Mouse (Mus musculus) urinary bladder, postnatal 25 days (tissue): Measurements from ENCODE around the gene Ulk2.
"Not testable (repeated sequence)": the region's sequence is repeated elsewhere in the genome, so short reads cannot be mapped to it uniquely, and the experiment has no call there.

Experiments
- DNase-seq: peaks from one replicate; pipeline ENCODE4 v3.0.0; 2022; ENCODE audit warnings: low spot score

The Ulk2 gene

DNA sequence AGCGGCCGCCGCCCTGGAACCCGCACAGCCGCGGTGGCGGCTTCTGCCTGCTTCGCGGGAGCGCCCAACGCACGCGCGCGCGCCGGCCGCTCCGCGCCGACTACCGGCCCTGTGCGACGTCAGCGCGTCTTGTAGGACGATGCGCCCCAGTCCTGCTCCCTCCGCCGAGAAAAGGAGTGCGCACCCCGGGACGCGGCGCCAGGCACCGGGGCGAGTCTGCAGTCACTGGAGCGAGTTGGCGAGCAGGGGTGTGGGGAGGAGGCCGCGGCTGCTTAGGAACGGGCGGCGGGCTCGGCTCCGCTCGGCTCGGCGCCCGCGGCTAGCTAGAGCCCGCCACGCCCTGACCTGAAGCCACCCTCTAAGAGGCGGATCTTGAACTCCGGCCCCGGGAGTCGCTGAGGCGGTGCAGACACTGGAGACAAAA is at the start of gene Ulk2:
TSS of gene Ulk2 (minus strand) at position 86 of the 424 bp plus-strand sequence.
- peak; percentile 85 for DNase-seq

DNA sequence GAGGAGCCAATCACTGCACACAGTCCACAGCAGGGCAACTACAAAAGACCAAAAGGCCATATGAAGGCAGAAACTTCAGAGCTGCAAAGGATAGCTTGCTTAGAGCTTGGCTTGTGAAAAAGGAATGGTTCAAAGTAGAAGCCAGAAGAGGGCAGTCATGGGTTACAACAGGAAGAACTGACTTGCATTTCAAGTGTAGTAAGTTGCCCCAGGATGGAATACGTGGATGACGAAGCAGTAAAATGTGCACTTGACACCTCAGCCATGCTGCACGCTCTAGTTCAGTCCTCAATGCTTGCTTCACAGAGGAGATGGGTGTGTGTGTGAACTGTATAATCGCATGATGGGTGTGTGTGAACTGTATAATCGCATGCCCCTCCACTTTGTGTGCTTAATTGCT is 27.3 kb upstream of the Ulk2 start:
- DNase-seq, result no peak

DNA sequence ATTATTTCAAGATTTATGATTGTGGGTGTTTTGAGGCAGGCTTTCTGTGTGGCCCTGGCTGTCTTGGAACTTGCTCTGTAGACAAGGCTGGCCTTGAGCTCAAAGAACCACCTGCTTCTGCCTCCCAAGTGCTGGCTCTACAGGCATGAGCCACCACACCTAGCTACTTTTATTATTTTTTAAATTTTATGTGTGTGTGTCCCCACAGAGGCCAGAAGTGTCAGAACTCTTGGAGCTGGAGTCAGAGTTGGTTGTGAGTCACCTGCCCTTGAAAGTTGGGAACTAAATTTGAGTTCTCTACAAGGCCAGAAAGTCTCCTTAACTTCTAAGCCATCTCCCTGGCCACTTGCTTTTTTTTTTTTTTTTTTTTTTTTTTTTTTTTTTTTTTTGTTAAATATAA is 25.0 kb upstream of the Ulk2 start:
- no peak for DNase-seq

DNA sequence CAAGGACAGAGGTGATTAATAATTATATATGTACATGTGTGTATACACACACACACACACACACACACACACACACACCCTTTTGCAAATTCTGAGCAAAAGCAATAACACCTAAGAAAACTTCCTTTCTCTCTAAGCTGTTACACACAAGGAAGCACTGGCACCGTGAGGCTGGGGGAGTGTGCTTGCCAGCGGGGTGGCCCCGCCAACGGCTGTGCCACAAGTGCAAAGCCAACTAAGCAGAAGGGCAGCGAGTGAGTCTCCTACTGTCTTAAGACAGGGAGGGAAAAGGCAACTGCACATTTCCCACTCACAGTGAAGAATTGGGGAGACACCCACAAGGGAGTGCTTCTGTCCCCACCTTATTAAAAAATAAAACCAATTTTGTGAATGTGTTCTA is 17.0 kb upstream of the Ulk2 start:
- no peak for DNase-seq

DNA sequence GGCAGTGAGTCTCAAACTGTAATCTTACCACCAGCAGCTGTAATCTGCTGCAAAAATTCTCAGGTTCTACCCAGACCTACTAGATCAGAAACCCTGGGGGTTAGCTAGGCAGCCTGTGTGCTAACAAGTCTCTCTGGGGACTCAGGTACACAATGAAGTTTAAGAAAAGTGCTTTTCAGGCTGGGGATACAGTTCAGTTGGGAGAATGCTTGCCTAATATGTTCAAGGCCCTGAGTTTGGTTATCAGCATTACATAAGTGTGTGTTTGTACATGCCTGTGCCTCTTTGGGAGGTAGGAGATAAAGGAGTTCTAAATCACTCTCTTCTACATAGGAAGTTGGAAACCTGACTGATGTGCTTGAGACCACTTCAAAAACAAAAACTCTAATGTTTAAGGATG is 12.0 kb upstream of the Ulk2 start:
- no peak for DNase-seq

DNA sequence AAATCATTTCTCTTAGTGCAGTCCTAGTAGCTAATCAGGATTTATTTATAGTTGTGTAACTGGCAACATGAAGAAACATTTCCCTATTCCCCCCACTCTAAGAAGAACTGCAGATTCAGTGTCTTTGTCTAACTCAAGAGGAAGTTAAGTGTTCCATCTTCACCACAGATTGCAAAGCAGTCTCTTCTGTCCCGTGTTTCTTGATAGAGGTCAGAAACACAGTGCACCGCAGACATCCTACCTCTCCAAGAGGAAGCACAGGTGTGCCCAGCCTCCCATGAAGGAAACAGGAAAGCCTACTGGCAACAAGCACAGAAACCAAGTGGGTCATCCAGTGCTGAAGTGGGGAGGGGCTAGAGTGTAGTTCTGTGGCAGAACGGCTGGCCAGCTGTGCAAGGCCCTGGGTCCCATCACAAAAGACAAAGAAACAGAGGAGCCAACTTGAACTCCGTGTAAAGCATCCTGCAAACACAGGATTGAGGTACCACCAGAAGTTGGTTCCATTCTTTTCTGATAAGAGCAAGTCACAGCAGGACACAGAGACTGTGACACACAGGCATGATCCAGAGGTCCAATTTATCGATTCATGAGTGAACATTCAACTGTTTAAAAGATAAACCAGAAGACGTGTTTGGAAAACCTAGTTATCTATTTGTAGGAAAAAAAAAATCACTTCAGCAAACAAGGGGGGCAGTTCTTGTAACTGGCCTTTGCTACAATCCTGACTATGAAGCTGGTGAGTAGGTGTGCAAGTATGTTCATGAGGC is 7.1 kb upstream of the Ulk2 start:
- no peak for DNase-seq

DNA sequence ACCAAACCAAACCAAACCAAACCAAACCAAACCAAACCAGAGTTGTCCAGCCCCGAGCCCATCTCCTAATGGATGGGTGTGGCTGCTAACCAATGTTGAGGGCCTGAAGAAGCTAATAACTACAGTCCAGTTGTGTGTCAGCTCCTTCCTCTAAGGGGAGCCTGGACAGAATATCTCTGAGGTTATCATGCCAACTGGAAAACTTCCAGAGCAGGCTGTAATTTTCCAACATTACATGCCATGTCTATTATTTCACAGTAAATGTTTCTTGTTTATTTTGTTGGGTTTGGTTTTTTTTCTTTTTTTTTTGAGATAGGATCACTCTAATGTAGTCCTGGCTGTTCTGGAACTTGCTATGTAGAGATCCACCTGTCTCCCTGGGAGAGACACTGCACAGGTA is 4.4 kb upstream of the Ulk2 start:
- no peak for DNase-seq

DNA sequence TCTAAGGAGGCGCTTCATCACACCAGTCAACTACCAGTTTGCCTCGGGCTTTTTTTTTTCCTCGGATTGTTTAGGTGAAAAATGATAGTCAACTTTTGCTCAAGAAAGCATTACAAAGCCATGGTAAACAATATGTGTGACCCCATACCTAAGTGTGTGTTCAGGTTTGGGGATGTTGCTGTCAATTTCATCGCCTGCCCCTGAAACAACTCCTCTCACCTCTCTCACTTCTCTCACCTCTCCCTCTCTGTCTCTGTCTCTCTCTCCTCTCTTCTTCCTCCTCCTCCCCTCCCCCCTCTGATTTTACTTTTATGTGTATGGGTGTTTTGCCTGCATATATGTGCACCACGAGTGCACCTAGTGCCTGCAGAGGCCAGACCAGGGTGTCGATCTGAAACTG is 666 bp upstream of the Ulk2 start:
- no peak for DNase-seq

DNA sequence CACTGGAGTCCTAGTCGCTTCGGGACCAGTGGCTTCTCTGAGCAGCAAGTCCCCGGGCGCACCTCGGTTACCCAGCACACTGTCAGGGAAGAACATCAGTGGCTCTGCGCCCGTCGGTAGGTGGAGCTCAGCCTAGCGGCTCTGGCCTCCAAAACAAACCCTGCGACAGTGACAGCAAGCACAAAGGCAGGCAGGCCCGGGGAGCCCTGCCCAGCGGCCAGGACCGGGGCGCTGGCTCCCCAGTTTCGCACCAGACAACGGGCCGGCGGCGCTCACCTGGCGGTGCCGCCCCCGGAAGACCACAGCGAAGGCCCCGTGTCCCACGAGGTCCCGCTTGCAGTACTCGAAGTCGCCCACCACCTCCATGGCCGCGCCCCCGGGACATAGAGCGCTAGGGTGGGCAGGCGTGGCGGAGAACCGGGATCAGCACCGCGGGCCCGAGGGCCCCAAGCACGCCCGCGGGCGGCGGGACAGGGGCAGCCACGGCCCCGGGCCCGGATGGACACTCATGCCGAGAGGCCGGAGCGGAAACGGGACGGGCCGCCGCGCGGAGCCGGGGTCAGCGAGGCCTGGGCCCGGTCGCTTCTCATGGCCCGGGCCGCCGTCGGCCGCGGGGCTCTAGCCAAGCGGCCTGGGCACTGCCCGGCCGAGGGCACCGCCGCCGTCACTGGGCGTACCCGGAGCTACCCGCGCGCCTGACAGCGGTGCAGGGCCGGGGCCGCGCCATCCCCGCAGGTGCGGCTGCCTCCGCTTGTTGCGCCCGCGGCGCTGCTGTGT is 474 bp downstream of the Ulk2 start:
- peak; percentile 62 for DNase-seq

DNA sequence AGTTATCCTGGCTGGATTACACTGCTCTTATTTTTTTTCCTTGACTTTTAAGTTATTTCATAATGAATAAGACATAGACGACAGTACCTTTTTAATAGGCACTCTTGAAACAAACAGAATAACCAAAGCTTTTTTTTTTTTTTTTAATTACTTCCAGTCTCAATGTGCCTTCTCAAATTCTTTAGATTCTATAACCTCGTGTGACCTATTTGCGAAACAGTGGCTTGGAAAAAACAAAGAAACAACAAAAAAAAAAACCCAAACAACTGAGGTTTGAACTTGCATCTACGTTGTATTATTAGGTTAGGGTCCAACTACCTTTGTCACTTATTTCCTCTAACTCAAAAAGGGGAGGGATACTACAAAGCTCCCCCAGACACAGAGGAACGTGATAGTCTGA is 1.2 kb downstream of the Ulk2 start:
- DNase-seq, result no peak

DNA sequence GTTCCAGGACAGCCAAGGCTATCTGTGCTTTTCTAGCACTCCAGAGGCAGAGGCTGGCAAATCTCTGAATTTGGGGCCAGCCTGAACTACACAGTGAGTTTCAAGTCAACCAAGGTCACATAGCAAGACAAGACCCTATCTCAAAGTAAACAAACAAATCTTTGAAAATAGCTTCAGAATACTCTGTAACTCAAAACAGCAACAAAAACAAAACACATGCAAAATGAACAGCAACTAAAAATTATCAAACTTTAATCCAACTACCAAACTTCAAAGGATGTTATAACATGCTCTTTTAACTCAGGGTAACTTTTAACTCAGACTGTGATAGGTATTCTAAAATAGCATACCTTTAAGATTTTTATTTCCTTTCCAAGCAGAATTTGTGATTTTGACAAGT is 2.0 kb downstream of the Ulk2 start:
- no peak for DNase-seq

DNA sequence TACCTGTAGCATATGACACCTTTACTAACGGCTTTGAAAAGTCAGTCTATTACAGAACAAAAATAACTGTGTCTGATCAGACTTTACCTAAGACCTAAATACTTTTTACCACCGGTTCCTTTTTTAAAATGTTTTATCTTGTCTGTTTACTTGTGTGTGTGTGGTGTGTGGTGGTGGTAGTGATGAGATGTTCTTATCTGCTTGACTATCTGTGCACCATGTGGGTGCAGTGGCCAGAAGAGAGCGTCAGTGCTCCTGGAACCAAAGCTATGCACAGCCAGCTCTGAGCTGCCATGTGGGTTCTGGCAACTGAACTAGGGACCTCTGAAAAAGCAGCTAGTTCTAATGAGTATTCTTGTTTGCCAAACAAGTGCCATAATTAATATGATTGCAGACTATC is 3.7 kb downstream of the Ulk2 start:
- DNase-seq, result no peak

DNA sequence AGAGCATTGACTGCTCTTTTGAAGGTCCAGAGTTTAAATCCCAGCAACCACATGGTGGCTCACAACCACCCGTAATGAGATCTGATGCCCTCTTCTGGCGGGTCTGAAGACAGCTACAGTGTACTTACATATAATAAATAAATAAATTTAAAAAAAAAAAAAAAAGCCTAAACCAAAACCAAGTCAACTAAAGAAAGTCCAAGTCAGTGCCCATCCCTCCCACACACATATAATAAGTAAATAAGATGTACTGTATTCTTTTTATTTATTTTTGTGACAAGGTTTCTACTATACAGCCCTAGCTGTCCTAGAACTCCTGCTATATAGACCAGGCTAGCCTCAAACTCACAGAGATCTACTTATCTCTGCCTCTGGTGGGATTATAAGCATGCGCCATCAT is 14.2 kb downstream of the Ulk2 start:
- not testable (repeated sequence) for DNase-seq

DNA sequence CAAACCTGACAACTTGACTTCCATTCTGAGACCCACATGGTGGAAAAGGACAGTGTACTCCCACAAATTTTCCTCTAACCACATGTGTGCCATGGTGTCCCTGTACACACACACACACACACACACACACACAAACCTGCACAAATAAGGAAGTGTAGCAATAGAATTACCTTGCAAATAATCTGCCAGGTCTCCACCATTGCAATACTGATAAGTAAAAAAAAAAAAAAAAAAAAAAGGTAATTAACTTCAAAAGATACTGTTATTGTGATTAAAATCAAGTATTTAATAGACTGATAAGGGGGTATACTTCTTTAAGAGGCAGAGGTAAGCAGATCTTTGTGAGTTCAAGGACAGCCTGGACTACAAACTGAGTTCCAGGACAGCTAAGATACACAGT is 14.9 kb downstream of the Ulk2 start:
- DNase-seq, result no peak

DNA sequence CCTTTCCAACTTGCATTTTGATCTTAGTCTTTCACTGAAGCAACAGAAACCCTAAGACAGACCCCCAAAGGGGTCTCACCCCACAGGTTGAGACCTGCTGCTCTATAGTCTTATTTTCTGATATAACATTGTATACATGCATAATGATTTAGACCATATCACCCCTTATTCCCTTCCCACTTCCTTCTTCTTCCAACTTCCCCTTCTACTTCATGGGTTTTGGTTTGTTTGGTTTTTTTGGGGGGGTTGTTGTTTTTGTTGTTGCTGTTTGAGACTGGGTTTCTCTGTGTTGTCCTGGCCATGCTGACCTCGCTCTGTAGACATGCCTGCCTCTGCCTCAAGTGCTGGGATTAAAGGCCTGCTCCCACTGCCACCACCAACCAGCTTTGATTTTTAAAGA is 15.7 kb downstream of the Ulk2 start:
- no peak for DNase-seq

DNA sequence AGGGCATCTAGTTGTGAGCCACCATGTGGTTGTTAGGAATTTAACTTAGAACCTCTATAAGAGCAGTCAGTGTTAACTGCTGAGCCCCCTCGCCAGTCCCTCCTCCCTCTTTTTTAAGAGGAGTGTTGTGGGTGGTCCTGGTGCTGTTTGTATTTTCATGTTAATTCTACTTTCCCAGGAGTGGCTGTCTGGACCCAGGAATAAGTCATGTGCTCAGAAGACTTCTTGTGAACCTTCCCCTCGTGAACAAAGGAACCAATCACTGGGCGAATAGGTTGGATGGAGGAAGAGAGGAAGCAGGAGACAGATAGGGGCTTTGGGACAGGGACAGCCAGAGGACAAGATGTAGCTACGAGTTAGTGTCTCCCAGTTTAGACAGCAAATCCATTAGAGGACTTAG is 45.1 kb downstream of the Ulk2 start:
- no peak for DNase-seq

DNA sequence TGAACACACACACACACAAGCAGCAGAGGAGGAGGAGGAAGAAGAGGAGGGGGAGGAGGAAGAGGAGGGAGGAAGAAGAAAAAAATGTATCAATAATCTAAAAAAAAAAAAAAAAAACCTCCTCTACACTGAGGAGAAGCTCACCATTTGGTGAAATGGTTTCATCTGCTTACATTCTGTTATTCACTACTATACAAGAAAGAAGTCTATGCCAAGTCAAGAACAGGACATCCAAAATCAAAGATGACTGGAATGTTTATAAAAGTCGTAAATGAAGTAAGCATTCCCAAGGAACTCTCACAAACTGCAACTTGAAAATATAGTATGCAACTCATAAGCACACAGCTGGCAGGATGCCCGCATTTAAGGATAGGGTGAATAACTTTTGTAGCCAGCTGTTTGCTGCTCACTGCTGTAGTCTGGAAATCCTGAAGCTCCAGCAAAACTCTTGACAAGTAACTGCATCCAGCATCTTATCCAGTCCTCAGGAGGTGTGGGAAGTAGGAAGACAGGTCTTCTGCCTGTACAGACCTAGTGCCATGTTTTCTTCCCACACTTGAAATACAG is 46.2 kb downstream of the Ulk2 start:
- no peak for DNase-seq

DNA sequence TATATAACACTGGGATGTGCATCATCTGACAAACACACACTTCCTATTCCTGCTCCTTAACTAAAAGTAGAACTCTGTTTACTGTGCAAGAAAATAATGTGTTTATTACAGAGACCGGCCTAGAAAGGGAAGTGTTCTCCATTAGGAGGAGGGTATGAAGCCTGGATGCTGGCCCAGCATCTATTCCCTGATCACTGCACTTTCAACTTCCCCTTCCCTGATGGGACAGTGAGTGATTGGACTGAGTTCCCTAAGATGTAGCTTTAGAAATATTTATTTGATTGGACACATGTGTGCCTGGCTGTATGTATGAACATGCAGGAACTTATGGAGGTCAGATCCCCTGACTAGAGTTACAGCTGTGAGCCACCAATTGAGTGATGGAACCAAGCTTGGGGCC is 61.4 kb downstream of the Ulk2 start:
- DNase-seq, result no peak

DNA sequence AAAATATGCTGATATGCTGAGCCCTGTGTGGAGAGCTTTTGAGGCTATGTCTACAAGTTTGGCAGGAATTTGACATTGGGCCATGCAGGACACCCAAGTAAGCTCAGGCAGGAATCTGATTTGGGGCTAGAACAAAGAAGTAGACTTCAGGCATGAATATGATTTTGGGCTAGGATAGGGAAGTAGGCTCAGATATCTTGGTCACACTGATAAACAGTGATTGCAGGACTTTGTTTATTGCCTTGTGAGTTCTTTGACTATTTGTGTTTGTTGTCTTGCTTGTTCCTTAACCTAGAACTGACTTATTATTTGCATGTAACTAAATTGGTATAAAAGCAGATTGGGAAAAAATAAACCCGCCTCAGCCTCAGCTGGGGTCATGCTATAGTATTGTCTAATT is 66.3 kb downstream of the Ulk2 start:
- DNase-seq, result no peak

DNA sequence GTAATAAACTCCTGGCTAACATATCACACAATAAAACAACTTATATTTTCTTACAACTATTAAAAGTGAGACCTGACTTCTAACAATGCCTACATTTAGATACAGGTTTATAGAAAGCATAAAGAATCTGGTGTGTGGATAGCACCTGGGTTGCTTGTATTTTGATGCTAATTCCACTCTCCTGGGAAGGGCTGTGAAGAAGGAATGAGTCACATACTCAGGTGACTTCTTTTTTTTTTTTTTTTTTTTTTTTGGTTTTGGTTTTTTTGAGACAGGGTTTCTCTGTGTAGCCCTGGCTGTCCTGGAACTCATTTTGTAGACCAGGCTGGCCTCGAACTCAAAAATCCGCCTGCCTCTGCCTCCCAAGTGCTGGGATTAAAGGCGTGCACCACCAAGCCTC is 72.3 kb downstream of the Ulk2 start:
- not testable (repeated sequence) for DNase-seq

DNA sequence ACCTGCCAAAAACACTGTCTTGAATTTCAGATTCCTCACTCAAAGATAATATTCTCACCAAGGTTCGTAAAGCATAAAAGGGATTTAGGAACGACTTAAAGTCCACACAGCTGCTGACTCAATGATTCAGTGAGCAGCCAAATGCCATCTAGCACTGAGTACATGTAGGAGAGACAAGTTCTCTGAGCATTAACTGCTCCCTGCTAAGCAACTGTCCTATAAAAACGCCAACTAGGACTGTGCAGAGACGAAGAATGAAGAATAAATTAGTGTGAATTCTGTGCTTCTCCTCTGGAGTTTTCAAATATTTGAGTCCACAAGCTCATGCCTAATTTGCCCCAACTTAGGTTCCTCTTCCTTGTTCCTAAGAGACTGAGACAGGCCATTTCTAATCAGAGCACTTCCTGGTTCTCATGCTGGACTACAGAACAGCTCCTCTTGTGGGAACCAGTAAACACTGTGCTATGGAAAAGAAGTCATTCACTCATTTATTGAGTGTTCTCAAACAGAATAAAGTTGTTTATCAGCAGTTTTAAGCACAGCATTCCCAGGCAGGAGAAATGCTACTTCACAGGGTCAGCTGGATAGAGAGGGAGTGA is 80.2 kb downstream of the Ulk2 start:
- no peak for DNase-seq

DNA sequence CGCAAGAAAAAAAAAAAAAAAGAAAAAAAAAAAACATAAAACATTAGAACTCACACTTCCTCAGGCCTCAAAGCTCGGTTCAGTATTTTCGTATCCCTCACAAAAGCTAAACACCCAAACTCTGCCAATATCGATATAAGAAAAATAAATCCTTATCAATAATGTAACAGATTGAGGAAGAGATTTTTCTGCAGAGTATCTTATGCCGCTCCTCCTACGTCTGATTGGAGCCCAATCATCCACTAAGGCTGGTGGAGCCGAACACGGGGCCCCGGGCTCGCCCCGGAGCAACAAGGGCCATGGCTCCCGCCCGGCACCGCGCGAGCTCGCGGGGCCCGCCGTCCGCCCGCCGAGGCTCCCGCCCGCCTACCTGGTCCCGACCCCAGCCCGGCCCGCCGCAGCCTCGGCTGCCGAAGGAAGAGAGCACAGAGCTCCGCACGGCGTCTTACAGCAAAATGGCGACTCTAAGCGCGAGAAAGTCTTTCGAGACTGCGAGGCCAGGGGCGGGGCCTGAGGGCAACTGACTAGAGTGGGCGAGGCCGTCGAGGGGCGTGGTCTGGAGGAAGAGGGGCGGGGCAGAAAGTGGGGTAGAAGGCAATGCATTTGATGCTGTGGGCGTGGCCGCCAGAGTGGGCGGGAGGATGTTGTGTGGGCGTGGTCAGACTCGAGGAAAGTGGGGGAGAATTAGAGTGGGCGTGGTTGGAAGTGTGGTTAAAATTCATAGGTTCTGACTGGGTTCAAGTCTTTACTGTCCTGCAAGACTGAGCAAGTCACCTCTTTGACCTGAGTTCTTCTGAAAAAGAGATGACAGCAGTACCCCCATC is 93.1 kb downstream of the Ulk2 start, which contains the start of gene Prpsap2:
TSS of gene Prpsap2 (minus strand) at position 505 of the 824 bp plus-strand sequence.
- DNase-seq, result peak; percentile 99
